Mouse (Mus musculus) B cell, adult 2 months (primary cell): ENCODE results near the gene Gm21586.
"Not testable (repeated sequence)": the region's sequence is repeated elsewhere in the genome, so short reads cannot be mapped to it uniquely, and the experiment has no call there.

Experiments used
- DNase-seq, 2 experiments: peaks; one replicate each; pipeline ENCODE4 v3.0.0; 2022

Gm21586 gene

DNA sequence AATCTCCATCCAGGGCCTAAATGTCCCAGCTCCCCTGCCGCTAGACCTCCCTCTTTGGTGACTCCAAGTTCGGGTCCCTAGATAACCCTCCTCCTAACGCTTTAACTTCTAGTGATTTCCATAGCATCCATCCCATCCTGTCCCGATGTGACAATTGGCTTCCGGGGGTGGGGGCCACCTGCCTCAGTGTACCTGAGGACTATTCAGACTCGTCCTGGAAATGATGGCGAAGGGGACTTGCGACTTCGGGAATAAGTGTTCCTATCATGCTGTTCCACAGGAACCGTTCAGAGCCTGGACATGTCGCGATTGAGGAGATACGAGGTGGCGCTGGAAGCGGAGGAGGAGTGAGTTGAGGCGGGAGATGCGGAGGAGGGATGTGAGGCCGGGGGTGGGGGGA, at the start of gene Gm21586:
Gene Gm21586 (plus strand): TSS at position 301 of the 400 bp plus-strand sequence.
- not testable (repeated sequence) for DNase-seq

DNA sequence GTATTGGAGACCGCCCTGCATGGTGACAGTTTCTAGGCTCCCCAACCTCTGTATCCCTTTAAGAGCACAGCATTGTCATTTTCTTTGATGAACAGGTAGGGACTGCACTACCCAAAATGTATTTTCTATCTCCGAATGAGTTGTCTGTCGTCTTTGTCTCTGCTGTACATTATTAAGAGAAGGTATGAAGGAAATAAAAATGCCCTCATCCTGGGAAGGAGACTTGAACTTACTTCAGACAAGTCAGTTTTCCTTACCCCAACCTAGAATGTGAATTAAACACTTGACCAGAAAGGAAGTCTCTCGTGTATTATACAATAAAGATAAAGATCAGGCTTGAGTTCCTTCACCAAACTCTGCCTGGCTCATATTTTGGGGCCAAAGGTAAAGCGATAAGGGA, 27.3 kb downstream of the Gm21586 start, which contains the start of gene Gm2163:
Gene Gm2163 (plus strand): TSS at position 301 of the 400 bp plus-strand sequence.
- not testable (repeated sequence) for DNase-seq
